Mouse (Mus musculus) liver, embryonic 15.5 days (tissue): Measurements from ENCODE around the gene Ptpn3. TPM values are rescaled to one million over a fixed set of nuclear protein-coding genes. Genes with fewer than 3 reads are reported as not detected.

Experiments
- ATAC-seq: fragments of 200-750 bp; cut with Nextera tagmentation; 2 replicates; pipeline ENCODE4 v1.8.0; 2017; ENCODE audit warnings: moderate number of reproducible peaks, mild to moderate bottlenecking, moderate library complexity; ENCODE audit not compliant: insufficient read depth
- H3K27ac ChIP-seq: fragments of 300-500 bp; sonication (generic); replicated peaks from 2 replicates; pipeline ENCODE4 v1.5.1; 2015; ENCODE audit warnings: mild to moderate bottlenecking, inconsistent platforms
- H3K27me3 ChIP-seq: fragments of 300-500 bp; sonication (generic); 2 replicates; pipeline ENCODE4 v1.6.1; 2015; ENCODE audit warnings: mild to moderate bottlenecking, inconsistent platforms
- H3K36me3 ChIP-seq: fragments of 300-500 bp; sonication (generic); replicated peaks from 2 replicates; pipeline ENCODE4 v1.6.1; 2015; ENCODE audit warnings: moderate library complexity, mild to moderate bottlenecking, inconsistent platforms
- H3K4me1 ChIP-seq: fragments of 300-500 bp; sonication (generic); replicated peaks from 2 replicates; pipeline ENCODE4 v1.6.1; 2015; ENCODE audit warnings: inconsistent platforms
- H3K4me2 ChIP-seq: fragments of 300-500 bp; sonication (generic); 2 replicates; pipeline ENCODE4 v1.6.1; 2015; ENCODE audit warnings: moderate library complexity, mild to moderate bottlenecking, inconsistent platforms
- H3K4me3 ChIP-seq: fragments of 300-500 bp; sonication (generic); replicated peaks from 2 replicates; pipeline ENCODE4 v1.5.1; 2015; ENCODE audit warnings: mild to moderate bottlenecking, inconsistent platforms
- H3K9ac ChIP-seq: fragments of 300-500 bp; sonication (generic); 2 replicates; pipeline ENCODE4 v1.6.1; 2015; ENCODE audit warnings: moderate library complexity, mild to moderate bottlenecking, inconsistent platforms
- H3K9me3 ChIP-seq: fragments of 300-500 bp; sonication (generic); replicated peaks from 2 replicates; pipeline ENCODE4 v1.6.1; 2016; ENCODE audit warnings: inconsistent platforms
- WGBS: fragments of 180-500 bp; shearing (Covaris S2); methylation state at CpG from one replicate; pipeline ENCODE4 v1.1.7; 2015; ENCODE audit warnings: mixed read lengths; ENCODE audit not compliant: insufficient replicate concordance; 5-methylcytosine and 5-hydroxymethylcytosine counted together
- polyA plus RNA-seq: library from polyadenylated mRNA; unstranded; fragments of >200 nt; fragmentation: Nextera tagmentation; extraction: Ambion mirVana; gene quantifications from 2 replicates; pipeline ENCODE4 v1.2.1, GENCODE M21; 2015

Gene Ptpn3
- polyA plus RNA-seq, 1 experiment from 2014 or later: 0.52 TPM

DNA sequence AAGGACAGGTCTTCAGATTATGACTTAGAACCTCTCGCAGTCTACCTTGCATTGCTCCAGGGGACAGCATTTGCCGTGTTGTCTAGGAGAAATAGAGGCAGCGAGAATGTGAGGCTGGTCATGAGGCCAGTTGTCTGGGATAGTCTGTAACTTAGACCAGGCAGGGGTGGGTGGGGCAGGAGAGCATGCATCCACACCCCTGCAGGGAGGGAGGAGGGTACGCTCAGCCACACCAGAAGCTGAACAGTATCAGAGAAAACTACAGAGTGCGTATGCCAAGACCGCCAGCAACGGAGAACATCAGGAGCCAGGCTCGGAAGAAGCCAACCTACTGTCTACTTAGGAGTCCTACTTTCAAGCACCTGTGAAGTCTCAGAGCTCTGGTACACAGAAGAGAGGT is 116.2 kb downstream of the Ptpn3 start:
- Histone ChIP-seq H3K4me3 (no peak overlapping the region), H3K27me3 (peaks cover 3% of the 10 kb centered on the region; the same call in 1 of the 2 replicates), H3K27ac (no peak overlapping the region), H3K36me3 (no peaks in the 10 kb centered on the region), H3K4me1 (no peaks in the 10 kb centered on the region; the same call in 1 of the 2 replicates), H3K9me3 (no peaks in the 10 kb centered on the region), H3K9ac (no peak overlapping the region), H3K4me2 (no peak overlapping the region)
- ATAC-seq: no peak
- 69% methylated on average over 8 of the region's 8 CpGs for WGBS

- no peaks in the 10 kb centered on the region for H3K36me3 ChIP-seq
- no peak overlapping the region for H3K9ac ChIP-seq
- no peak for ATAC-seq
- H3K4me3 ChIP-seq: no peak overlapping the region
- no peak overlapping the region for H3K27ac ChIP-seq
- no peak overlapping the region for H3K4me2 ChIP-seq
- H3K9me3 ChIP-seq: no peaks in the 10 kb centered on the region
- 57% methylated on average over 4 of the region's 4 CpGs for WGBS
- H3K4me1 ChIP-seq: no peaks in the 10 kb centered on the region; the same call in 1 of the 2 replicates
- H3K27me3 ChIP-seq: peaks cover 3% of the 10 kb centered on the region; the same call in 1 of the 2 replicates
Observed at GRCm38 (mm10) chr4:57183493-57183892, 118.1 kb downstream of the Ptpn3 start.

DNA sequence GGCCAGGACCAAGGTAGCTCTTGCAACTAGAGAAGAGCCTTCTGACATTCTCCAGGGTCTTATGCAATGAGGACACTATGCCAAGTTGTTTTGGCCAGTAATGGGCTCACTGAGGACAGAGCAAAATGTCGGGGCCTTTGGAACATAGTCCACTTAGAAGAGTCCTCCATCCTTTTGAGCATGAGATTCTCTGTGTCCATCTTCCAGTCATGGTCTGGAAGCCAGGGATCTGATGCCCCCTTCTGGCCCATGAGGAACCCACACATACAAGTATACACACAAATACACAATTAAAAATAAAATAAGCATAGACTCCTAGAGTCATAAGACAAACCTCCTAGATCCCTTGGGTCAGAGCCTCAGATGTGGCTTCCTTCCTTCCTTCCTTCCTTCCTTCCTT is 120.1 kb downstream of the Ptpn3 start:
- no peak overlapping the region for H3K9ac ChIP-seq
- H3K4me2 ChIP-seq: no peak overlapping the region
- peaks cover 3% of the 10 kb centered on the region; the same call in 1 of the 2 replicates for H3K27me3 ChIP-seq
- no peaks in the 10 kb centered on the region; the same call in 1 of the 2 replicates for H3K4me1 ChIP-seq
- no peak overlapping the region for H3K4me3 ChIP-seq
- H3K36me3 ChIP-seq: no peaks in the 10 kb centered on the region
- no peaks in the 10 kb centered on the region for H3K9me3 ChIP-seq
- no peak for ATAC-seq
- WGBS: 53% methylated on average over 1 of the region's 1 CpGs
- H3K27ac ChIP-seq: no peak overlapping the region

DNA sequence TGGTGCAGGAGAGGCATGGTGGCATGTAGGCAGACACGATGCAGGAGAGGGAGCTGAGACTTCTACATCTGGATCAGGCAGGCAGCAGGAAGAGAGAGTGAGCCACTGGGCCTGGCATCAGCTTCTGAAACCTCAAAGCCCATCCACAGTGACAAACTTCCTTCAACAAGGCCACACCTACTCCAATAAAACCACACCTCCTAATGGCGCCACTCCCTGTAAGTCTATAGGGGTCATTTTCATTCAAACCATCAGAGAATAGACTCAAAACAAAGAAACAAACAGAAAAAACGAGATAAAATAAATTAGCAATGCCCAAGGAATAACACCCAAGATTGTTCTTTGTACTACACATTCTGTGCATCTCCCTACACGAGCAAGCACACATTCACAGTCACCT is 122.8 kb downstream of the Ptpn3 start:
- no peak overlapping the region for H3K4me3 ChIP-seq
- H3K9me3 ChIP-seq: no peaks in the 10 kb centered on the region
- no peak overlapping the region for H3K27ac ChIP-seq
- H3K4me1 ChIP-seq: no peaks in the 10 kb centered on the region
- no peak for ATAC-seq
- H3K27me3 ChIP-seq: peaks cover 3% of the 10 kb centered on the region; the same call in 1 of the 2 replicates
- no peak overlapping the region for H3K4me2 ChIP-seq
- 62% methylated on average over 4 of the region's 4 CpGs for WGBS
- H3K36me3 ChIP-seq: no peaks in the 10 kb centered on the region
- no peak overlapping the region for H3K9ac ChIP-seq

DNA sequence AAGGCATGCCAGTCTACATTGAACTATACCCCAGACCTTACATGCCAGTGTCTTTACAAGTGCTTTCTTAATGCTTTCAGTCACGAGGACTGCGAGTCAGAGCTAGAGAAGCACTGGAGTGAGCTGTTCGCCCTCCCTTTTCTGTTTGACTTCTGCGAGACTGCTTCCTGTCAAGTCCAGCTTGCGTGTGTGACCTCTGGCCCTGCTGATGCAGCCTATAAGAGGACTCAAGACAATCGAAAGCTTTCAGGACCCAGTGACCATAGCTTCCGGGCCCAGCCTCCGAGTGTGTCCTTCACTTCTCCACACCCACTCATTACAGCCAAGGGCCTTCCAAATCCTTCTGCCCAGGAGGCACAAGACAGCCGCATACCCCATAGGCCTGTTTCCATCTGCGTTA is 126.3 kb downstream of the Ptpn3 start:
- Histone ChIP-seq H3K4me2 (no peak overlapping the region), H3K4me1 (no peaks in the 10 kb centered on the region), H3K36me3 (no peaks in the 10 kb centered on the region), H3K9ac (no peak overlapping the region), H3K4me3 (no peak overlapping the region), H3K27me3 (0 out of 2 replicates have a peak, but pooled peaks cover 7% of the 10 kb centered on the region), H3K27ac (no peak overlapping the region), H3K9me3 (no peaks in the 10 kb centered on the region)
- 47% methylated on average over 10 of the region's 10 CpGs for WGBS
- no peak for ATAC-seq

DNA sequence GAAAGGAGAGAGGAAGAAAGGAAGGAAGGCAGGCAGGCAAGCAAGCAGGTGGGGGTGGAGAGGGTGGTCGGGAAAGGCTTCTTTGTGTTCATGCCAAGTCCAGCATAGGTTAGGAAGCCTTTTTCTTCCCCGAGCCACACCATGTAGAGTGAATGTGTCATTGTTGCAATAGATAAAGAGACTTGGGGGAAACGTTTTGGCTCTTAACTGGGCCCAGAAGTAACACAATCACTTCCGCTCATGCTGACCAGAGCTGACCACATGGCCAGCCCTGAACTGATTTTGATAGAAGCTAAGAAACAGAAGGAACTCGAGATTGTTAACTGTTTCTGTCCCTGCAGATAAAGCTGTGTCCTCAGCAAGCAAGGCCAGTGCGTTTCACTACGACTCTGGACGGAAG is 128.8 kb downstream of the Ptpn3 start:
- Histone ChIP-seq H3K9me3 (no peaks in the 10 kb centered on the region), H3K9ac (no peak overlapping the region), H3K4me1 (peaks cover 7% of the 10 kb centered on the region), H3K27ac (no peak overlapping the region), H3K4me3 (no peak overlapping the region), H3K36me3 (no peaks in the 10 kb centered on the region), H3K4me2 (no peak overlapping the region), H3K27me3 (0 out of 2 replicates have a peak, but pooled peaks cover 7% of the 10 kb centered on the region)
- ATAC-seq: no peak
- WGBS: 12% methylated on average over 8 of the region's 8 CpGs

GRCm38 (mm10) chr4:57171817-57172216 is 129.8 kb downstream of the Ptpn3 start:
- peaks cover 17% of the 10 kb centered on the region for H3K4me1 ChIP-seq
- no peaks in the 10 kb centered on the region for H3K9me3 ChIP-seq
- H3K27me3 ChIP-seq: 0 out of 2 replicates have a peak, but pooled peaks cover 7% of the 10 kb centered on the region
- no peak overlapping the region for H3K4me3 ChIP-seq
- no peak overlapping the region for H3K4me2 ChIP-seq
- 64% methylated on average over 5 of the region's 5 CpGs for whole genome bisulfite sequencing
- no peak overlapping the region for H3K9ac ChIP-seq
- no peak for ATAC-seq
- H3K36me3 ChIP-seq: no peaks in the 10 kb centered on the region
- no peak overlapping the region for H3K27ac ChIP-seq

GRCm38 (mm10) chr4:57168680-57169079 is 133.0 kb downstream of the Ptpn3 start:
- Histone ChIP-seq H3K4me1 (peaks cover 23% of the 10 kb centered on the region), H3K4me2 (no peak overlapping the region), H3K9me3 (no peaks in the 10 kb centered on the region), H3K9ac (no peak overlapping the region), H3K36me3 (no peaks in the 10 kb centered on the region), H3K4me3 (no peak overlapping the region), H3K27ac (no peak overlapping the region), H3K27me3 (peaks cover 10% of the 10 kb centered on the region; the same call in 1 of the 2 replicates)
- 72% methylated on average over 3 of the region's 3 CpGs for WGBS
- ATAC-seq: no peak

- H3K27ac ChIP-seq: no peak overlapping the region
- no peak overlapping the region for H3K4me3 ChIP-seq
- H3K36me3 ChIP-seq: no peaks in the 10 kb centered on the region
- no peaks in the 10 kb centered on the region for H3K9me3 ChIP-seq
- H3K4me1 ChIP-seq: peaks cover 23% of the 10 kb centered on the region
- 21% methylated on average over 1 of the region's 1 CpGs for WGBS
- H3K4me2 ChIP-seq: no peak overlapping the region
- ATAC-seq: peak; percentile 75
- H3K9ac ChIP-seq: no peak overlapping the region
- H3K27me3 ChIP-seq: peaks cover 10% of the 10 kb centered on the region; the same call in 1 of the 2 replicates
Observed at GRCm38 (mm10) chr4:57168277-57168676, 133.4 kb downstream of the Ptpn3 start.

- Histone ChIP-seq H3K36me3 (no peaks in the 10 kb centered on the region), H3K9me3 (no peaks in the 10 kb centered on the region), H3K9ac (no peak overlapping the region), H3K27me3 (peaks cover 16% of the 10 kb centered on the region; the same call in 1 of the 2 replicates), H3K4me1 (peaks cover 23% of the 10 kb centered on the region), H3K27ac (no peak overlapping the region), H3K4me2 (no peak overlapping the region), H3K4me3 (no peak overlapping the region)
- WGBS: 36% methylated on average over 12 of the region's 12 CpGs
- ATAC-seq: no peak
Observed at GRCm38 (mm10) chr4:57166922-57167870, 134.4 kb downstream of the Ptpn3 start.

GRCm38 (mm10) chr4:57165654-57166053 is 136.0 kb downstream of the Ptpn3 start:
- H3K4me1 ChIP-seq: peaks cover 25% of the 10 kb centered on the region
- H3K4me3 ChIP-seq: no peak overlapping the region
- H3K4me2 ChIP-seq: no peak overlapping the region
- ATAC-seq: no peak
- no peaks in the 10 kb centered on the region for H3K9me3 ChIP-seq
- no peak overlapping the region for H3K27ac ChIP-seq
- peaks cover 13% of the 10 kb centered on the region; the same call in 1 of the 2 replicates for H3K27me3 ChIP-seq
- no peaks in the 10 kb centered on the region for H3K36me3 ChIP-seq
- H3K9ac ChIP-seq: no peak overlapping the region
- WGBS: 39% methylated on average over 3 of the region's 3 CpGs
